Mouse (Mus musculus): ENCODE measurements at regions not wholly inside any gene's neighbourhood (a gene's known extent, or its start where the extent isn't known, plus 50 kb on each side); places are given as distances from the start of the nearest gene placed in this dataset.

DNA sequence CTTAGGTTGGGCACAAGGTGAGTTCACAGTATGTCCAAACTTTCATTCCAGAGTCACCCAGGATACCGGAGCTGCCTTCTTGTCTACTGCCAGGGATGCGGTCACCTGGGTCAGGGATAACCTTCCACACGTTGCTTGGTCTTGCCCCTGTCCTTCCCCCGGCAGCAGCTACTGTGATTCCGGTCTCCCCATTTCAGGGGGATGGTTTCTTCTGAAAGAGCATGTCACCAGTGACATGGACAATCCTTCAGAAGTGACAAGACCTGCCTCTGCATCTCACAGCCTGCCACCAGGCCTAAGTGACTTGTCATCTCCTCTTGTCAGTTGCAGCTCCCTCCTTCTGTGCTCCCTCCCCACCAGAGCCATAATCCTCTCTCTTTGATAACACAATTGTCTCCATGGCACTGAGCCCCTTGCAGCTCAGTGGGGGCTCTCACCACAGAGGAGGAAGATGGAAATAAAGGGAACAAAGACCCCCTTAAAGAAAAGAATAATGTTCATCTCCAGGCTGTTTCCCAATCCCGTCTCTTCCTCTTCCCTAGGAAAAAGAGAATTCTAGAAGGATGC is 234.9 kb upstream of the 4931429L15Rik start:
- DNase-seq (ENCODE audit: extremely low spot score in 1 of 2, low spot score in 1 of 2) = no peak

DNA sequence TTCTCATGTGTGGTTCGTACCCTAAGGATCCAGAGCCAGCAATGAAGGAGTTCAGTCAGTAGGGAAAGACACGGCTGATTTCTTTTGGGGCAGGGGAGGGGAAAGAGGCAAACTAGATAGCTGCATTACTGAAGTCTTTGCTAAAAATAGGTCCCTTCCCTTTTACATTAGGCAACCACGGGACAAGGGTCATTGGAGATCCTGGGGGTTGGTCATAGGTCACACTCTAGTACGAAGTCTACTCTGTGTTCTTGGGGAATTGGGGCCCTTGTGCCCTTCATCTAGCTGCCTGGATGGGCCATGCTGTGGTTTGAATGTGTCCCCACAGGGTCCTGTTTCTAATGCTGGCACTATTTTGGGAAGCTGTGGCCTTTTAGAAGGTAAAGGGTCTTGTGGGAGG is 229.6 kb upstream of the 4931429L15Rik start:
- no peak for DNase-seq (ENCODE audit: extremely low spot score in 1 of 2, low spot score in 1 of 2)

DNA sequence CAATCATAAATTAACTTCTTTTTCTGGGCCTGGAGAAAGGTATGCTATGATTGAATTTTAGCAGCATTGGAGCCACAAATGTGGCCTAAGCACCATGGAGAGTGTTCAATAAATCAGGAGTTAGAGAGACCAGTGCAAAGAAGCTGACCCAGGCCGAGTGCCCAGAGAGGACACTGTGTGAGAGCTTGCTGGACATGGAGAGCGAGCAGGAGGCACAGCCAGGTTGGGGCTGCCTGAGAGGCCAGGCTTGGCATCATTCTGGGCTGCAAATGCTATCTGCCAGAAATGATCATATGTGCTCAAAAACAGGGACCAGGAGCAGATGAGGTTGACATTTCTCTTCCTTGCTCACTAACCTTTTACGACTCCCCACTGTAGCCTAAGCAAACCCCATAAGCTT is 224.5 kb upstream of the 4931429L15Rik start:
- DNase-seq (ENCODE audit: extremely low spot score in 1 of 2, low spot score in 1 of 2) = no peak

DNA sequence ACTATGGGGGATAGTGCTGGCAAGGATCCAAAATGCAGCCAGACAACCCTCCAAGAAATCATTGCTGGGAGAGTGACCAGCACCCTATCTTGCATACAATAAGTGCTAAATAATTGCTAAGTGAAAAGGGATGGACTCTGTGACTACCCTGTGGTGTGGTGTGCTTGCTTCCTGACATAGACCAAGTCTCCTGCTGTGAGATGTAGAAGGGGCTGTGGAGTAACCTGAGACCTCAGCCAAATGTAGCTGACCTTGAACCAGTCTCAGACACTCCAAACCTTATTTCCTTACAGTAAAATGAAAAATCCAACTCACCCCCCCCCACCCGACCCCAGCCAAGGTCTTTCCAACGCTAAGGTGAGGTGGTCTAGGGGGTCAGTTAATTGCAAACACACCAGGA is 221.2 kb upstream of the 4931429L15Rik start:
- no peak for DNase-seq (ENCODE audit: extremely low spot score in 1 of 2, low spot score in 1 of 2)

GRCm38 (mm10) chr9:46538616-46539015 is 218.8 kb upstream of the 4931429L15Rik start:
- no peak for DNase-seq (ENCODE audit: extremely low spot score in 1 of 2, low spot score in 1 of 2)

- no peak for DNase-seq (ENCODE audit: extremely low spot score in 1 of 2, low spot score in 1 of 2)
These were observed 196.8 kb upstream of the 4931429L15Rik start for GRCm38 (mm10) chr9:46516401-46517130.

GRCm38 (mm10) chr9:46512276-46513051 is 192.7 kb upstream of the 4931429L15Rik start:
- no peak for DNase-seq (ENCODE audit: extremely low spot score in 1 of 2, low spot score in 1 of 2)

DNA sequence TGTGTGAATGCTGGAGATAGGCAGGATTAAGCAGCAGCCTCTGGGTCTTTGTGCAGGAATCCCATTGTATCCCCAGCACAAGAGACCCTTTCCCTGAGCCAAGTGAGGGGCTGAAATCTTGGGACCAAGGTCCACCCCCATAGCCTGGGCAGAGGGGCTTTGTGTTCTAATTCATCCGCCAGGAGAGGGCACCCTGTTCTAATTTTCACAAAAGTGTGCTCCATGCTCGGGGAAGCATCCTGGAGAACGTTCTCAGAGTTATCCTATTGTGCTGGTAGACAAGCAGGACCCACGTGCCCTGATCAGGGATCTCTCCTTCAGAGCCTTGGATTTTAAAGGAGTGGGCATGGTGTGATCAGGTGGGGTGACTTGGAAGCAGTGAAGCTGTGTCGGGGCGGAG is 191.5 kb upstream of the 4931429L15Rik start:
- DNase-seq (ENCODE audit: extremely low spot score in 1 of 2, low spot score in 1 of 2) = peak in 1 of 2 experiments; percentile 52

DNA sequence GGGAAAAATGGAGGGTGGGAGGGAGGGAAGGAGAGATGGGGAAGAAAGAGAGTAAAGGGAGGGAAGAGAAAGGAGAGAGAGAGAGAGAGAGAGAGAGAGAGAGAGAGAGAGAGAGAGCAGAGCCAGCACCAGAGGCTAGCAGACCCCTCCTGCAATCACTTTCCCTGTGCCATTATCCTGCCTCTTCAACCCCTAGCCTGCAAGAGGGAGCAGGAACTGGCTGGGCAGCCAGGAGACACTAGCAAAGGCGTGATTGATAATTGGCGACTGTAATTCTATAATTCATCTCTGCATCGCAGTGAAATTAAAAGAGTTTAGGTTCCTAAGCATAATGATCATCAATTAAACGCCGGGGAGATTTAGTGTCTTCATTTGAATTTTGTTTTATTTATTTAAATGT is 190.1 kb upstream of the 4931429L15Rik start:
- no peak for DNase-seq (ENCODE audit: extremely low spot score in 1 of 2, low spot score in 1 of 2)

- DNase-seq (ENCODE audit: extremely low spot score in 1 of 2, low spot score in 1 of 2) = no peak
These were observed 189.7 kb upstream of the 4931429L15Rik start for GRCm38 (mm10) chr9:46509458-46509857.

- DNase-seq (ENCODE audit: extremely low spot score in 1 of 2, low spot score in 1 of 2) = no peak
These were observed 187.2 kb upstream of the 4931429L15Rik start for GRCm38 (mm10) chr9:46507036-46507435.

DNA sequence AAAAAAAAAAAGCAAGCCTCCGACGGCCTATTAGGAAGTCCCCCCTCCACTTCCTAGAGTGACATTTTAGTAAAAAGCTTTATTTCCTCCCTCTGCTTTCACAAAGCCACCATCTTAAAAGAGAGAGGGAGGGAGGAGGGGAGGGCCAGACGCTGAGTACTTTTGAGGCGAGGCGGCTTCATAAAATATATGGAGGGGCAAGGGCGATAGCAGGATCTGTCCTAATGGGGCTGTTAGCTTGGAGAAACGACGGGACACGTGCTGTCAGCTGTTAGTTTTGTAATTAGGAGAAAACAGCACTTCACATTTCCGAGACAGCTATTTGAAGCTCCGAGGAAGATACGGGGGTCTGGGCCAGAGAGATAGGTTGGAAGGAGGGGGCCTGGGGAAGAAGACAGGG is 184.8 kb upstream of the 4931429L15Rik start:
- DNase-seq (ENCODE audit: extremely low spot score in 1 of 2, low spot score in 1 of 2) = no peak

DNA sequence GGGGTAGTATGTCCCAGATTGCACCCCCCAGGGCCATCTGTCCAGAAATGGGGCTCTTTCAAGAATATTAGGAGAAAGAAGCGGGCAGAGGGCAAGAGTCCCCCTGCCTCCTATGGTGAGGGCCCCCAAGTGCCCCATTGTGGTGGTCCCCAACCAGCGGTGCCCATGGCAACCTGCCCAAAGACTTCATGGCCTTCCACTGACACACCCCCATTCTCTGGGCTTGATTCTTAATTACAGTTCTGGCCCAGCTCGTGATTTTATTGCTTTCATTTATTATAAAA is 184.3 kb upstream of the 4931429L15Rik start:
- DNase-seq (ENCODE audit: extremely low spot score in 1 of 2, low spot score in 1 of 2) = no peak

DNA sequence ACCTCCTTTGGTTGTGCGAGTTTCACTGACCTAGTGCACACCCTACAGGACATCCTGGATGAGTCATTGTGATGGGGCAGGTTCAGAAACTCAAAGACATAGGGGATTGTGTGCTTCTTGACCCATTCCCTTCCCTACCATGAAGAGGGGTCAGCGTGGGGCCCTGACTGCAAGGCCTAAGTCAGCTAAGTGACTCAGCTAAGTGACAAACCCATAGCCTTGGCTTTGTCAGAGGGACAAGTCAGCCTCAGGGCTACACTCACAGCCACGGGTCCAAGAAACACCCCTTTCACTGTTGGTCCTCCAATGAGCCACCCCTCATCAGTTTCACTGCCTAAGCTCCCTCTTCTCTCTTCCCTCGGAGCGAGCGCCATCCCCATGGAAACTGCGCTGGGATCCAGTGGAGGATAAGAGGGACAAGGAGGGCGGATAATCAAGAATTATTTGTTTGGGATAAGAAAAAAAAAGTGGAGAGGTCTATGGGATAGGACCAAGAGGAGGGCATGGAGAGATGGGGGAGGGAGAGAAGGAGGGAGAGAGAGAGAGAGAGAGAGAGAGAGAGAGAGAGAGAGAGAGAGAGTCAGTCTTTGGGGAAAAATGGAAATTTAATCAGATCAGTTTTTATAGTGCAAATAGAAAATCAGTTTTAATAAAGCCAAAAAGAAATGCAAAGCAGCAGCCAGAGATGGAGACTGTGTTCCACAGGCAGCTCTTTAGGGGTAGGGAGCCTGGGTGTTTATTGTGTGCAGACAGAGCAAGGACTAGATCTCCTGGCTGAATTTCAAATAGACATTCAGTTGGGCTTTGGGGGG is 183.7 kb upstream of the 4931429L15Rik start:
- DNase-seq (ENCODE audit: extremely low spot score in 1 of 2, low spot score in 1 of 2) = no peak

- DNase-seq (ENCODE audit: extremely low spot score in 1 of 2, low spot score in 1 of 2) = no peak
These were observed 179.6 kb upstream of the 4931429L15Rik start for GRCm38 (mm10) chr9:46499426-46499825.

- DNase-seq (ENCODE audit: extremely low spot score in 1 of 2, low spot score in 1 of 2) = no peak
These were observed 179.1 kb upstream of the 4931429L15Rik start for GRCm38 (mm10) chr9:46498861-46499260.

DNA sequence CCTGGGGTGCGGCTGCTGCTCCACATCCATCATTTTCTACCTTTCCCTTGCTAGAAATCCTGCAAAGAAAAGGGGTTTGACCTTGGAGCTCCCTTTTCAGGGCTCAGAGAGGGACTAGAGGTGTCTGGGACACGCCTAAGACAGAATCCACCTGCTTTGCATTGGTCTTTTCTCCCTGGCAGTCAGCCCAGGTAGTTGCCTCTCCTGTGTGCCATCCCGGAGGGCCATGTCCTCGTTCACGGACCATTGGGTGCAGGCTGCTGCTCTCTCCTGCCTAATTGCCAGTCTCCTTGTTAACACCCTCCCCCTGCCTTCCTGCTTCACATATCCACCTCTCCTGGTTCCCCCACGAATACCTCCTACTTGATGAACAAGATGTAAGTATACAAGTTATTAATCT is 175.5 kb upstream of the 4931429L15Rik start:
- no peak for DNase-seq (ENCODE audit: extremely low spot score in 1 of 2, low spot score in 1 of 2)

DNA sequence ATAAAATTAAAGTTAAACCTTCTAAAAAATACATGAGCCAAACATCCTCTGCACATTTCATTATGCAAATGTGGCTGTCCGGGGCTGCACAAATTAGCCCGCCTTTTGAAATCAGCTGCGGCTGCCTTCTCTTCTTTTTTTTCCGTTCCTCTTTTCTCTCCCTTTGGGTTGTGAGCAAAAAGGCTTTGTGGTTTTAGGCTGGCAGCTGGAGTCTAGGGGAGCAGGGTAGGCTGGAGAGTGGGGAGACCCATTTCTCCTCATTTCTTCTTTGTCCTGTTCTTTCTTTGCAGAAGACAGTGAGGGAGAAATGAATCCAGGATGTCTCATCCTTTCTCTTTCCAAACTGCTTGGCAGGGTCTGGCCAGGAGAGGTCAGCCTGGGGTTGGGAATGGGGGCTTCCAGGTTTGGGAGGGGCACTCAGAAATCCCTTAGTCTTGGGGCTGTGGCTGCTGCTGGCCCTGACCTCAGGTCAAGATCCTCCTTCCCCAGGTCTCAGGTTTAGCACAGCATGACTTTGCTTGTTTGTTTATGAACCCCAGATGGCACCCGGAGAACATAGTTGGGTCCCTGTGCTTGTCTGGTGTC is 163.2 kb upstream of the 4931429L15Rik start:
- no peak for DNase-seq (ENCODE audit: extremely low spot score in 1 of 2, low spot score in 1 of 2)

- DNase-seq (ENCODE audit: extremely low spot score in 1 of 2, low spot score in 1 of 2) = no peak
These were observed 162.5 kb upstream of the 4931429L15Rik start for GRCm38 (mm10) chr9:46482034-46482858.

- DNase-seq (ENCODE audit: extremely low spot score in 1 of 2, low spot score in 1 of 2) = no peak
These were observed 161.7 kb upstream of the 4931429L15Rik start for GRCm38 (mm10) chr9:46481491-46481890.
